Mouse (Mus musculus) spleen, adult 12 weeks (tissue): ENCODE measurements around the gene Htra1.

Source experiments
- DNase-seq: peaks from one replicate; pipeline ENCODE4 v3.0.0; 2022; ENCODE audit warnings: low spot score

The Htra1 gene

GRCm38 (mm10) chr7:130935421-130935792, 504 bp upstream of the Htra1 start:
- DNase-seq, result no peak

- no peak for DNase-seq
These were observed 601 bp downstream of the Htra1 start for GRCm38 (mm10) chr7:130936472-130936951.

- no peak for DNase-seq
These were observed 1.4 kb downstream of the Htra1 start for GRCm38 (mm10) chr7:130937266-130937841.

GRCm38 (mm10) chr7:130938005-130938404, 2.1 kb downstream of the Htra1 start:
- DNase-seq, result no peak

- no peak for DNase-seq
These were observed 3.0 kb downstream of the Htra1 start for GRCm38 (mm10) chr7:130938896-130939295.

GRCm38 (mm10) chr7:130940733-130941132, 4.8 kb downstream of the Htra1 start:
- DNase-seq, result no peak

GRCm38 (mm10) chr7:130943280-130943895, 7.5 kb downstream of the Htra1 start:
- DNase-seq, result no peak

GRCm38 (mm10) chr7:130944766-130945475, 9.0 kb downstream of the Htra1 start:
- no peak for DNase-seq

GRCm38 (mm10) chr7:130945730-130946129, 9.8 kb downstream of the Htra1 start:
- DNase-seq, result no peak

GRCm38 (mm10) chr7:130946303-130946702, 10.4 kb downstream of the Htra1 start:
- DNase-seq, result no peak

- DNase-seq, result no peak
These were observed 12.8 kb downstream of the Htra1 start for GRCm38 (mm10) chr7:130948563-130949208.

- DNase-seq, result no peak
These were observed 13.4 kb downstream of the Htra1 start for GRCm38 (mm10) chr7:130949331-130949751.

- no peak for DNase-seq
These were observed 14.6 kb downstream of the Htra1 start for GRCm38 (mm10) chr7:130950482-130950881.

- DNase-seq, result no peak
These were observed 15.1 kb downstream of the Htra1 start for GRCm38 (mm10) chr7:130951004-130951403.

GRCm38 (mm10) chr7:130953376-130953775, 17.5 kb downstream of the Htra1 start:
- no peak for DNase-seq

- no peak for DNase-seq
These were observed 18.3 kb downstream of the Htra1 start for GRCm38 (mm10) chr7:130954177-130954601.

- DNase-seq, result no peak
These were observed 22.6 kb downstream of the Htra1 start for GRCm38 (mm10) chr7:130958551-130958950.

- DNase-seq, result no peak
These were observed 24.0 kb downstream of the Htra1 start for GRCm38 (mm10) chr7:130959868-130960267.

- no peak for DNase-seq
These were observed 25.5 kb downstream of the Htra1 start for GRCm38 (mm10) chr7:130961429-130961828.

GRCm38 (mm10) chr7:130964686-130965085, 28.8 kb downstream of the Htra1 start:
- DNase-seq, result no peak

GRCm38 (mm10) chr7:130965396-130965795, 29.5 kb downstream of the Htra1 start:
- no peak for DNase-seq

GRCm38 (mm10) chr7:130965909-130966365, 30.0 kb downstream of the Htra1 start:
- DNase-seq, result no peak

- no peak for DNase-seq
These were observed 30.5 kb downstream of the Htra1 start for GRCm38 (mm10) chr7:130966451-130966850.
